ENCODE assay signal across 26 mouse cellular contexts in the genomic region with DNA sequence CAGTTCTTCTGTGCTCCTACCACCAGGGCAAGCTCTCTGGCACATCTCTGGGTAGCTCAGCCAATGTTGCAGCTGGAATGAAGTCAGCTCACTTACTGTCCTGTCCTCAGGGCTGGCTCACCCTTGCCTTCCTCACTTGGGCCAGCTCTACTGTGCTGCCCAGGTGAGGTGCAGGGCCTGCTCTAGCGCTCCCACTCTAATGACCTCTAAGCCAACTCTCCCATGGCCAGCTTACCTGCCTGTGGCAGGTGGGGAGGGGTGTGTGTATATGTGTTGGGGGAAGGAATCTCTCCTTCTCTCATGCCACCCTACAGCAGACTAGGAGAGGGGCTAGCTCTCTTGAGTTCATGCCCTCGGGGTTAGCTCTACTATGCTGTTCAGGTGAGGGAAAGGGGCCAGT.
DNase-seq lines count a peak whose midpoint lies in the region; ATAC-seq and TF ChIP-seq lines count a peak whose summit lies in the region.
"Had no signal": no experiment of that assay in that cellular context is flagged by ENCODE, and none has a peak within 500 bp of the region (broad histone marks: within the 10 kb centered on the region; RNA-seq: fewer than 3 reads in every experiment).

No protein-coding gene starts in this region.

- 91% methylated on average over 2 of the region's 2 CpGs for WGBS in hindbrain, embryonic 12.5 days
- 91% methylated on average over 2 of the region's 2 CpGs for WGBS in hindbrain, embryonic 10.5 days
- WGBS in kidney, embryonic 16.5 days: 91% methylated on average over 2 of the region's 2 CpGs
- WGBS in midbrain, embryonic 14.5 days: 91% methylated on average over 2 of the region's 2 CpGs
- 93% methylated on average over 2 of the region's 2 CpGs for WGBS in midbrain, postnatal 0 days

- H3K4me1 ChIP-seq in hindbrain, embryonic 12.5 days: no peaks in the 10 kb centered on the region
- no peaks in the 10 kb centered on the region for H3K4me1 ChIP-seq in hindbrain, embryonic 10.5 days (replicated peaks)
- no peaks in the 10 kb centered on the region for H3K4me1 ChIP-seq in kidney, embryonic 16.5 days (ENCODE audit: insufficient read depth, low read length)
- H3K4me1 ChIP-seq in midbrain, embryonic 14.5 days (ENCODE audit: control insufficient read depth, insufficient read depth, low read length): no peaks in the 10 kb centered on the region
- no peaks in the 10 kb centered on the region for H3K4me1 ChIP-seq in midbrain, postnatal 0 days (ENCODE audit: insufficient read depth, low read length)
- H3K4me1 ChIP-seq: embryonic facial prominence, embryonic 10.5 days; embryonic facial prominence, embryonic 12.5 days had no signal

- H3K27me3 ChIP-seq in hindbrain, embryonic 12.5 days: no peaks in the 10 kb centered on the region
- H3K27me3 ChIP-seq in hindbrain, embryonic 10.5 days (ENCODE audit: insufficient read depth, poor library complexity, severe bottlenecking): no peaks in the 10 kb centered on the region
- H3K27me3 ChIP-seq in kidney, embryonic 16.5 days (ENCODE audit: insufficient read depth, low read length): no peaks in the 10 kb centered on the region
- no peaks in the 10 kb centered on the region for H3K27me3 ChIP-seq in midbrain, embryonic 14.5 days (ENCODE audit: control insufficient read depth, insufficient read depth, low read length)
- no peaks in the 10 kb centered on the region for H3K27me3 ChIP-seq in midbrain, postnatal 0 days (ENCODE audit: insufficient read depth, low read length)
- H3K27me3 ChIP-seq: CH12.LX; embryonic facial prominence, embryonic 12.5 days; Patski had no signal

- H3K27ac ChIP-seq in hindbrain, embryonic 12.5 days: no peak overlapping the region
- no peak overlapping the region for H3K27ac ChIP-seq in hindbrain, embryonic 10.5 days
- no peak overlapping the region for H3K27ac ChIP-seq in kidney, embryonic 16.5 days (ENCODE audit: low read length)
- no peak overlapping the region for H3K27ac ChIP-seq in midbrain, embryonic 14.5 days (replicated peaks; ENCODE audit: low read depth, low read length)
- no peak overlapping the region for H3K27ac ChIP-seq in midbrain, postnatal 0 days (ENCODE audit: low read depth, low read length)
- H3K27ac ChIP-seq: embryonic facial prominence, embryonic 10.5 days; embryonic facial prominence, embryonic 12.5 days had no signal

- no peak overlapping the region for H3K4me3 ChIP-seq in hindbrain, embryonic 12.5 days
- no peak overlapping the region for H3K4me3 ChIP-seq in hindbrain, embryonic 10.5 days
- H3K4me3 ChIP-seq in kidney, embryonic 16.5 days (ENCODE audit: low read length): no peak overlapping the region
- H3K4me3 ChIP-seq in midbrain, embryonic 14.5 days (replicated peaks; ENCODE audit: low read depth, low read length): no peak overlapping the region
- H3K4me3 ChIP-seq in midbrain, postnatal 0 days (ENCODE audit: low read depth, low read length): no peak overlapping the region
- H3K4me3 ChIP-seq: embryonic facial prominence, embryonic 10.5 days; embryonic facial prominence, embryonic 12.5 days had no signal

- 0 out of 2 replicates have a peak, but pooled peaks have one; percentile 26 for ATAC-seq in cerebellum, adult (ENCODE audit: insufficient number of reproducible peaks, low FRiP score, low TSS enrichment)
- ATAC-seq in hindbrain, embryonic 12.5 days (ENCODE audit: low FRiP score): peak; percentile 35; the same call in 1 of the 2 replicates
- peak; percentile 51 for ATAC-seq in kidney, embryonic 16.5 days (ENCODE audit: low FRiP score, low TSS enrichment)
- ATAC-seq in midbrain, embryonic 14.5 days (ENCODE audit: low FRiP score, low TSS enrichment): peak; percentile 57; the same call in 1 of the 2 replicates
- no peak for ATAC-seq in midbrain, postnatal 0 days (ENCODE audit: low FRiP score)
- ATAC-seq: activated CD4-positive, CD25-positive, alpha-beta regulatory T cell, adult 4 months; CD4-positive, CD25-positive, alpha-beta regulatory T cell, adult 4 months; forebrain, embryonic 14.5 days; forebrain, postnatal 0 days; Patski had no signal

- H3K9me3 ChIP-seq in hindbrain, embryonic 12.5 days (replicated peaks): no peaks in the 10 kb centered on the region
- H3K9me3 ChIP-seq in hindbrain, embryonic 10.5 days: no peaks in the 10 kb centered on the region
- no peaks in the 10 kb centered on the region for H3K9me3 ChIP-seq in kidney, embryonic 16.5 days (ENCODE audit: low read length)
- no peaks in the 10 kb centered on the region for H3K9me3 ChIP-seq in midbrain, embryonic 14.5 days (ENCODE audit: control insufficient read depth, low read length)
- H3K9me3 ChIP-seq in midbrain, postnatal 0 days (ENCODE audit: low read length): no peaks in the 10 kb centered on the region
- H3K9me3 ChIP-seq: embryonic facial prominence, embryonic 10.5 days; embryonic facial prominence, embryonic 12.5 days; G1E had no signal

- no peaks in the 10 kb centered on the region for H3K36me3 ChIP-seq in hindbrain, embryonic 12.5 days
- no peaks in the 10 kb centered on the region for H3K36me3 ChIP-seq in hindbrain, embryonic 10.5 days
- H3K36me3 ChIP-seq in kidney, embryonic 16.5 days (ENCODE audit: insufficient read depth, low read length): no peaks in the 10 kb centered on the region
- no peaks in the 10 kb centered on the region for H3K36me3 ChIP-seq in midbrain, embryonic 14.5 days (ENCODE audit: control insufficient read depth, insufficient read depth, low read length)
- no peaks in the 10 kb centered on the region for H3K36me3 ChIP-seq in midbrain, postnatal 0 days (ENCODE audit: insufficient read depth, low read length)
- H3K36me3 ChIP-seq: embryonic facial prominence, embryonic 10.5 days; embryonic facial prominence, embryonic 12.5 days; G1E had no signal

- H3K4me2 ChIP-seq in hindbrain, embryonic 12.5 days (replicated peaks): no peak overlapping the region
- H3K4me2 ChIP-seq in kidney, embryonic 16.5 days (replicated peaks; ENCODE audit: low read depth, low read length): no peak overlapping the region
- no peak overlapping the region for H3K4me2 ChIP-seq in midbrain, embryonic 14.5 days (ENCODE audit: low read length)
- no peak overlapping the region for H3K4me2 ChIP-seq in midbrain, postnatal 0 days (ENCODE audit: low read depth, low read length, poor library complexity, severe bottlenecking)
- H3K4me2 ChIP-seq: embryonic facial prominence, embryonic 12.5 days had no signal

- no peak for TF ChIP-seq CTCF in midbrain, postnatal 0 days (IDR thresholded peaks at IDR 0.05)

- H3K9ac ChIP-seq in hindbrain, embryonic 12.5 days: no peak overlapping the region
- no peak overlapping the region for H3K9ac ChIP-seq in kidney, embryonic 16.5 days (replicated peaks; ENCODE audit: low read length)
- H3K9ac ChIP-seq in midbrain, embryonic 14.5 days (replicated peaks; ENCODE audit: low read length): no peak overlapping the region
- H3K9ac ChIP-seq in midbrain, postnatal 0 days (replicated peaks; ENCODE audit: low read length, poor library complexity, severe bottlenecking): no peak overlapping the region
- H3K9ac ChIP-seq: embryonic facial prominence, embryonic 12.5 days; forebrain, postnatal 0 days had no signal

- no peak for DNase-seq in cerebellum, adult 11 months
- no peak for DNase-seq in hindbrain, embryonic 10.5 days (ENCODE audit: low spot score)
- DNase-seq in kidney, adult 11 months: no peak
- DNase-seq in midbrain, embryonic 14.5 days: no peak
- DNase-seq in midbrain, postnatal 0 days (ENCODE audit: low spot score): no peak
- DNase-seq: adrenal gland, adult 8-10 months; adrenal gland, postnatal 14 days; adrenal gland, postnatal 36 days; B cell, adult 2 months; cerebellum, adult 11-12 months; cerebellum, adult 2 months; cerebellum, adult 9-10 months; cerebellum, postnatal 10 days; cerebellum, postnatal 25 days; forebrain, postnatal 0 days had no signal
